Comparison of ENCODE assay signal across 20 mouse cellular contexts in genomic region chr2:35183115-35183673, GRCm38 (mm10). TPM values are rescaled to one million over a fixed set of nuclear protein-coding genes. Genes with fewer than 3 reads are reported as not detected.
A peak's percentile ranks its signal among the peaks of the same experiment; 100 is the strongest.
DNase-seq lines count a peak whose midpoint lies in the region; ATAC-seq and TF ChIP-seq lines count a peak whose summit lies in the region.
"Had no signal": no experiment of that assay in that cellular context is flagged by ENCODE, and none has a peak within 500 bp of the region (broad histone marks: within the 10 kb centered on the region; RNA-seq: fewer than 3 reads in every experiment).

No protein-coding gene starts in this region.

- TF ChIP-seq CTCF in heart, adult 2 months (IDR thresholded peaks at IDR 0.05), result no peak

- H3K27ac ChIP-seq in heart, adult 2 months, result peak overlapping the region; percentile 52
- no peak overlapping the region for H3K27ac ChIP-seq in forebrain, embryonic 11.5 days (ENCODE audit: low read depth, low read length)
- H3K27ac ChIP-seq: embryonic facial prominence, embryonic 12.5 days; forebrain, embryonic 10.5 days; hindbrain, embryonic 13.5 days had no signal

- no peak for ATAC-seq in forebrain, embryonic 11.5 days (replicated peaks; ENCODE audit: low FRiP score)
- ATAC-seq: intestine, embryonic 16.5 days had no signal

- peak overlapping the region; percentile 35 for H3K4me2 ChIP-seq in myocyte (ENCODE audit: low read depth)
- no peak overlapping the region for H3K4me2 ChIP-seq in forebrain, embryonic 11.5 days (ENCODE audit: low read depth, low read length, severe bottlenecking)
- H3K4me2 ChIP-seq: embryonic facial prominence, embryonic 12.5 days; hindbrain, embryonic 13.5 days; liver, embryonic 11.5 days had no signal

- H3K9ac ChIP-seq in heart, adult 2 months (ENCODE audit: low read depth, low read length), result no peak overlapping the region
- H3K9ac ChIP-seq in forebrain, embryonic 11.5 days (ENCODE audit: low read length), result no peak overlapping the region
- H3K9ac ChIP-seq: embryonic facial prominence, embryonic 12.5 days; hindbrain, embryonic 13.5 days had no signal

- no peak overlapping the region for H3K4me3 ChIP-seq in heart, adult 2 months
- H3K4me3 ChIP-seq in myocyte, result no peak overlapping the region
- no peak overlapping the region for H3K4me3 ChIP-seq in forebrain, embryonic 11.5 days (ENCODE audit: low read depth, low read length)
- H3K4me3 ChIP-seq: embryonic facial prominence, embryonic 12.5 days; forebrain, embryonic 10.5 days; hindbrain, embryonic 13.5 days had no signal

- 53% methylated on average over 6 of the region's 6 CpGs for WGBS in heart, adult 2 months
- 88% methylated on average over 6 of the region's 6 CpGs for WGBS in forebrain, embryonic 11.5 days

- DNase-seq in heart, adult 2 months, result no peak
- no peak for DNase-seq in heart, postnatal 36 days
- peak; percentile 44 for DNase-seq in left cerebral cortex, adult 11 months (ENCODE audit: low spot score)
- no peak for DNase-seq in left cerebral cortex, postnatal 10 days (ENCODE audit: extremely low spot score in 1 of 2, low spot score in 2 of 2)
- peak; percentile 80 for DNase-seq in brain, adult 2 months (ENCODE audit: low read depth, low spot score)
- no peak for DNase-seq in forebrain, embryonic 11.5 days (ENCODE audit: low spot score)
- DNase-seq: adrenal gland, postnatal 10 days; B cell, adult 2 months; cerebellum, adult 18-20 months; cerebellum, postnatal 36 days; lung, adult 2 months; lung, postnatal 36 days; right cerebral cortex, postnatal 25 days; thymus, postnatal 36 days had no signal

- intact Hi-C loops in heart, adult 2 months (cut with DNase I), result no loop called here
- intact Hi-C loops in heart, postnatal 36 days (cut with DNase I), result no loop called here
- intact Hi-C loops in left cerebral cortex, postnatal 10 days (cut with DNase I), result no loop called here

- H3K9me3 ChIP-seq in forebrain, embryonic 11.5 days (ENCODE audit: control insufficient read depth, low read length), result no peaks in the 10 kb centered on the region
- H3K9me3 ChIP-seq: embryonic facial prominence, embryonic 12.5 days; forebrain, embryonic 10.5 days; hindbrain, embryonic 13.5 days had no signal

- peaks cover 49% of the 10 kb centered on the region for H3K36me3 ChIP-seq in heart, adult 2 months (ENCODE audit: control insufficient read depth, insufficient read depth, low read length)
- H3K36me3 ChIP-seq in myocyte (ENCODE audit: control insufficient read depth, insufficient read depth), result peaks cover 73% of the 10 kb centered on the region
- H3K36me3 ChIP-seq in forebrain, embryonic 11.5 days (ENCODE audit: control insufficient read depth, insufficient read depth, low read length), result peaks cover 13% of the 10 kb centered on the region

- TF ChIP-seq POLR2A in heart, adult 2 months (IDR thresholded peaks at IDR 0.05; ENCODE audit: insufficient read depth, low read depth, low read length), result no peak
- no peak for TF ChIP-seq POLR2A in myocyte (IDR thresholded peaks at IDR 0.05; ENCODE audit: insufficient read length, low read depth)

- H3K79me2 ChIP-seq in heart, adult 2 months (replicated peaks; ENCODE audit: control insufficient read depth, insufficient read depth, low read length), result 0 out of 2 replicates have a peak, but pooled peaks cover 3% of the 10 kb centered on the region
- H3K79me2 ChIP-seq in myocyte (ENCODE audit: control insufficient read depth, insufficient read depth), result peaks cover 50% of the 10 kb centered on the region

- no peak overlapping the region for H3ac ChIP-seq in myocyte (ENCODE audit: control insufficient read depth, insufficient read length)

- no peak for TF ChIP-seq EP300 in heart, adult 2 months (IDR thresholded peaks at IDR 0.05; ENCODE audit: insufficient read depth, low read depth, low read length)

- H3K4me1 ChIP-seq in heart, adult 2 months (ENCODE audit: control insufficient read depth, insufficient read depth, low read length), result peaks cover 2% of the 10 kb centered on the region; the same call in 1 of the 2 replicates
- no peaks in the 10 kb centered on the region for H3K4me1 ChIP-seq in forebrain, embryonic 11.5 days (replicated peaks; ENCODE audit: control insufficient read depth, insufficient read depth, low read length)
- H3K4me1 ChIP-seq: embryonic facial prominence, embryonic 12.5 days; forebrain, embryonic 10.5 days; hindbrain, embryonic 13.5 days had no signal

- H3K27me3 ChIP-seq in heart, adult 2 months (ENCODE audit: control insufficient read depth, insufficient read depth, low read length), result no peaks in the 10 kb centered on the region
- no peaks in the 10 kb centered on the region for H3K27me3 ChIP-seq in myocyte (ENCODE audit: control insufficient read depth, insufficient read depth, insufficient read length)
- H3K27me3 ChIP-seq in forebrain, embryonic 11.5 days (ENCODE audit: control insufficient read depth, insufficient read depth, low read length), result no peaks in the 10 kb centered on the region
- H3K27me3 ChIP-seq: embryonic facial prominence, embryonic 12.5 days; hindbrain, embryonic 13.5 days had no signal

TF ChIP-seq in myocyte, 11 proteins besides CTCF, POLR2A, EP300 and RAD21:
- TF ChIP-seq REST (IDR thresholded peaks at IDR 0.05; ENCODE audit: insufficient read depth, insufficient read length), result no peak
- peak; percentile 52 for TF ChIP-seq USF1 (IDR thresholded peaks at IDR 0.05; ENCODE audit: low read depth)
- peak; percentile 51 for TF ChIP-seq MAX (IDR thresholded peaks at IDR 0.05; ENCODE audit: low read depth)
- no peak for TF ChIP-seq POLR2AphosphoS2 (IDR thresholded peaks at IDR 0.05; ENCODE audit: insufficient read length, low read depth)
- TF ChIP-seq MYOD1 (IDR thresholded peaks at IDR 0.05; ENCODE audit: control insufficient read depth in 1 of 3, insufficient read length in 2 of 3, low read depth in 2 of 3), result peak; percentile 47 to 88 (median 73)
- peak; percentile 22 for TF ChIP-seq TCF3 (IDR thresholded peaks at IDR 0.05; ENCODE audit: insufficient read length, low read depth)
- no peak for TF ChIP-seq SRF (IDR thresholded peaks at IDR 0.05; ENCODE audit: control insufficient read depth, insufficient read length, low read depth)
- TF ChIP-seq TCF12 (IDR thresholded peaks at IDR 0.05; ENCODE audit: insufficient read depth, poor library complexity, severe bottlenecking), result peak; percentile 49
- peak in 2 of 3 experiments; percentile 81 to 86 for TF ChIP-seq MYOG (IDR thresholded peaks at IDR 0.05; ENCODE audit: control insufficient read depth in 1 of 3, insufficient read depth in 1 of 3, insufficient read length in 2 of 3, low read depth in 2 of 3)

RNA-seq across cellular contexts. Expression of gene Rab14, which starts 17.7 kb away (rescaled TPM):
- 100 to 1,000 TPM; 129 to 135 TPM for total RNA-seq in heart, adult 2 months (2021)
- polyA plus RNA-seq in heart, adult 2 months (2012; rRNA removed), result 61.4 and 70.1 TPM in 2 replicates
- total RNA-seq in heart, postnatal 36 days (2021), result 100 to 1,000 TPM; 133 to 134 TPM
- 100 to 1,000 TPM; 218 to 225 TPM for total RNA-seq in left cerebral cortex, postnatal 10 days (2021)
- polyA plus RNA-seq in myocyte (2012; fragmentation: generic; extraction: Trizol), result 102 TPM
- 249 and 271 TPM in 2 replicates for polyA plus RNA-seq in forebrain, embryonic 11.5 days (2014; fragmentation: Nextera tagmentation; extraction: Ambion mirVana)

Comparison
In these comparisons a context has a peak if more than half of its experiments do, and no peak if none do; other contexts are left out.
1. DNase-seq: peak in left cerebral cortex, adult 11 months (single experiment) and brain, adult 2 months (single experiment); none in heart, adult 2 months (0 of 2), heart, postnatal 36 days (0 of 2), left cerebral cortex, postnatal 10 days (0 of 2) and forebrain, embryonic 11.5 days (single experiment).